Mouse (Mus musculus) c-Kit-positive CD71-positive TER-119-negative erythroid progenitor cells, embryonic 14.5 days (primary cell): ENCODE measurements around the gene Abhd14b.

ENCODE experiments used
- DNase-seq: peaks from one replicate; pipeline ENCODE4 v3.0.0-alpha.2; 2013; ENCODE audit warnings: low read depth

Gene Abhd14b

DNA sequence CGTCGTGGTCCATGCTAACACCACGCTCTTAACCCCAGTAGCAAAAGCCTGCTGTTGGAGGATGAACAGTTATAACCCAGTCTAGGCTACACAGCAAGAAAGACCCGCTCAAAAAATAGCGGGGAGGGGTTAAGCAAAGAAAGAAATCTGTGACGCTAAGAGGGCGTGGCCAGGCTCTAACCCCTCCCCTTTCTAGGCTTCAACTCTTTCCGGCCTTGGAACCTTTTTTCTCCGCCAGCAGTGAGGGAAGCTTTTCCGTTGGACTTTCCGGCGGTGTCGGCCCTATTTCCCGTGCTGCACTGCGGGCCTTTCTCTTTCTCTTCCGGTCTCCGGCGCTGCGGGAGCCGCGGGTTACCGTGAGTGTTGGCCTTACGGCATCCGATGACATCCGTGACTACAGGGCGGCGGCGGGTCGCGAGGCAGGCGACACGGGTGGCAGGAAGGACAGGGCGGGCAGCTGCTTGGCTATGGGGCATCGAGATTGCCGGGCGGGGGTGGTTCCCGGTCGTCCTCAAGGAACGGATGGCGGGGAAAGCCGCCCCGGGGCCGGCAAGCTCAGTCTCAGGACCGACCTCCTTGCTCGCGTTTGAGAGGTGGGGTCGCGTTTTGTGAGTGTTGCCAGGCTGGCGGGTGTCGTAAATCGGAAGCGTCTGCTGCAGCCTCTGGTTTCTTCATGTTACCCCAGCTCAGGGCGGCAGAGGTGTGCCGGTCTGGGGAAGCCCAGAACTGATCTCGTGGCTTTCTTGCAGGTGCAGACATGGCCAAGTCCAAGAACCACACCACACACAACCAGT lies 17.8 kb upstream of the Abhd14b start, which contains the start of gene Rpl29:
Gene Rpl29, plus strand, starts transcription at position 234 of the 794 bp plus-strand sequence.
- DNase-seq, result peak; percentile 95

DNA sequence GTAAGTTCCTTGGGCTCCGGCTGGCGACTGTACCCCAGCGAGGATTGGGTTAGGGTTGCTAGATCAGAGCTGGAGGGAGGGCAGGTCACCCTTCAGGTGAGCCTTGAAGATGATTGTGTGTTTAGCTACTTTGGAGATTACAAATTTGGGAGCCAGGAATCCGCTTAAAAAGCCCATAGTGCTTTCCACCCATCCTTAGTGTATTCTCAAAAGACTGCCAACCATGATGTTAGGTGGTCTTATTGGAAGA lies 17.3 kb upstream of the Abhd14b start:
- DNase-seq, result no peak

DNA sequence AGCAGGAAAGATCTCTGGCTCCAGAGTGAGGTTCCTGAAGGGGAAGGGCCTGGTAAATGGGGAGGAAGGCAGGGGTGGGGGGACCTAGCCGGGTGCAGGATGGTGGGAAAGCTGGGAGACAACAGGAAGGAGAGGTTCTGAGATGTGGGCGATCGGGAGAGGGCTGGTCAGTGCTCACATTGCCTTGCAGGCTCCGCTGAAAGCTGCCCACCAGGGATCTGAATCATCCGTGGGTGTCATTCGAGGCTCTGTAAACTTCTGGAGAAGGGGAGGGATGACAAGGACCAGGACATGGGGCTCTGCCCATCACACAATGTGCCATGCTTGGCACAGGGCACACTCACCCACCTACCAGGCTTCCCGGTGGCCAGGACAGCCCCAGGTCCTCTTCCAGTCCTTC lies 13.9 kb upstream of the Abhd14b start:
- no peak for DNase-seq

GRCm38 (mm10) chr9:106436566-106436965 lies 10.7 kb upstream of the Abhd14b start:
- no peak for DNase-seq

- DNase-seq, result no peak
These were observed 4.6 kb upstream of the Abhd14b start for GRCm38 (mm10) chr9:106442680-106443079.

GRCm38 (mm10) chr9:106444836-106445235 lies 2.4 kb upstream of the Abhd14b start:
- no peak for DNase-seq

- DNase-seq, result no peak
These were observed 692 bp downstream of the Abhd14b start for GRCm38 (mm10) chr9:106447951-106448350.

DNA sequence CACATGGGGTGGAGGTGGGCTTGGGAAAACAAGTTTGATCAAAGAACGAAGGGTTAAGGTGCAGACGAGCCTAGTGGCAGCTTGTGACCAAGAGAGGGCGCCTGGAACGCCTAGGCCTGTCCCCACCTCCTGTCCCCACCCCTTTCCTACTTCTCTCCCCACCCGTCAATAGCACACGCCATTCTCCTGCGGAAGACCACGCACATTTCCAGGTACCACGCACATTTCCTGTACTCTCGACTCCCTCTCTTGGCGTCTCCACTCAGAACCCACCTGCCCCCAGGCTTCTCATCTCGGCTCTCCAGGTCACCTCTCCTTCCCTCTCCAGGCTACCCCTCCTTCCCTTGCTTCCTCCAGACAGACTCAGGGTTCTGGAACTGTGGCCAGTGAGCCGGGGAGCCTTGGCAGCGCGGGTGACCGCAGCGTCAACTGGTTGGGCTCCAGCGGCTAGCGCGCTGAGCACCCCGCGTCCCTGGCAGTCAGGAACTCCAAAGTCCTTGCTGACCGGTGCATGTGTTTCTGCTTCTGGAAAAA lies 1.3 kb downstream of the Abhd14b start:
- DNase-seq, result peak; percentile 48

- no peak for DNase-seq
These were observed 2.7 kb downstream of the Abhd14b start for GRCm38 (mm10) chr9:106449947-106450346.

DNA sequence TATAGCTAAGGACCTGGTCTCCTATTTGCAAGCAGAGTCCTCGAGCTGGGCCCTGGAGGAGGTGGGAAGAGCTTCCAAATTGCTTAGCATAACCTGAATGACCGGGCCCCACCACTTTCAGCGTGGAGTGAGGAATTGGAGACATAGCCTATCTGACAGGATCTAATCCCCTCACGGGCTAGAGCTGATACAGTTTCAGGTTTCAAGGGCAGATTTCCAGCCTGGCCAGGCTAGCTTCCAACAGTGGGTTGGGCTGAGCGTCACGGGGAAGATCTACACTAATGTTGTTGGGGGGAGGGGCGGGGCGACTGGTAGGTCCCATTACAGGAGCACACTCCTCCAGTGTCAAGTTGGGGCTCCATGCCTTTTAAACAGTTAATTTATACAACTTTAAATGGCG lies 3.4 kb downstream of the Abhd14b start:
- DNase-seq, result no peak

GRCm38 (mm10) chr9:106451298-106451697 lies 4.0 kb downstream of the Abhd14b start:
- no peak for DNase-seq

GRCm38 (mm10) chr9:106451899-106452298 lies 4.6 kb downstream of the Abhd14b start:
- DNase-seq, result no peak

GRCm38 (mm10) chr9:106452351-106452750 lies 5.1 kb downstream of the Abhd14b start:
- no peak for DNase-seq

GRCm38 (mm10) chr9:106452821-106453220 lies 5.6 kb downstream of the Abhd14b start:
- DNase-seq, result no peak

- DNase-seq, result no peak
These were observed 6.2 kb downstream of the Abhd14b start, which contains the start of gene Pcbp4 for GRCm38 (mm10) chr9:106453271-106454070. Pcbp4 (plus strand) TSS chr9:106453291.

DNA sequence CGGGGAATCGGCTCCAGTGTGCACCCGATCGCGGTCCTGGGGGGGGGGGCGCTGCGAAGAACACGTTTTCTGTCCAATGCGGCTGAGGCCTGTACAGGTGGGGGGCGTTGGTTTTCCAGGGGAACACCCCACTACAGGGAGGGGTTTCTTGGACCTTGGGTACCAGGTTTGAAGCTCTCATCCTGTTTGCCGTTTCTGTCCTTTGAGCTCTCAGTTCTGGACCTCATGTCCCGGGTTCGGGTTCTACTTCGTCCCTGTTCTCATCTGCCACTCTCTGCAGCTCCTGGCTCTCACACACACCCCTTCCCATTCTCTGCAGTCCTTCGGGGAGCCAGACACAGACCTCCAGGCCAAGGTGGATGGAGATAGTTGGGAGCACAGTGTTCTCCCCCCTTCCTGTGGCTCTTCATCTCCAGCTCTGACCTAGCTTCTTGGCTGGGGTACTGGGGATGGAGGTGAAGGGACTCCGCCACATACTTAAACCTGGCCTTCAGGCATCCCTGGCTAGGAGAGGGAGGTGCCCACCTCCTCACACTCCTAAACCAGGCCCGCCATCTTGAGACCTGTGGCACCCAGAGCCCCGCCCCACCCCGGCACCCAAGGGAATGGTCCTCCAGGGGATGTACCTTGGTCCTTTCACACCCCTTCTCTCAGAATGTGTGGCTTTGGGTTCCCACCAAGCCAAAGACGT lies 7.0 kb downstream of the Abhd14b start:
- DNase-seq, result no peak

DNA sequence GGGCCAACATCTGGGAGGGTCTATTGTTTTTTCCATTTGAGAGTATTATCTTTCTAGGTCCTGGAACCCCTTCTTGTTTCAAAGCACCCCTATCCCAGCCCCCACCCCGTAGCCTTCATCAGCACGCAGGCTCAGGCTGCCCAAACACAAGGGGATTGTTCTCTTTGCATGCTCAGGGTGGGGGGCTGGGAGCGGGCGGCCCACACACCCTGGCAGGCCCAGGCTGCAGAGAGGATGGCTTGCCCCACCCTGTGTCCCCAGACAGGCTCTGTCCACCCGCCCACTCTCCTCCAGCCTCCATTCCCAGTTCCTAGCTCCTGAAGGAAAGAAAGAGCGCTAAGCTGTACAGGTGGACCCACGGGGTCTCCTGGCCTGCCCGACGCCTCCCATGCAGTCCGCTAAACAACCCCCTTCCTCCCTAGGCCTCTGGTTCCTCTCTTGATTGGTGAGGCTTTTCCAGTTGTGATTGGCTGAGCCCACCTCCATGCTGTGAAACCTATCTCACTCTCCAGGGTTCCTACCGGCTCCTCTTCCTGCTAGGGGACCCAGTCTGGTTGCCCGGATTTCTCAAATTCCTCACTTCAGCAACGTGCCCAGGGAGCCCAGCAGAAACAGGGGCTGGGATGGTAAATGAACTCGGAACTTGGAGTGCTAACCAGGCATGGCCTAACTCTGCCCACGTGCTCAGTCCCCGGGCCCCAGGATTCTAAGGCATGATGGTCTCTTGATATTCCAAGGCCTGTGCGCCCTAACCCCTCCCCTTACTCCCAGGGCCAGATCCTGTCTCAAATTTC lies 7.8 kb downstream of the Abhd14b start:
- DNase-seq, result no peak

GRCm38 (mm10) chr9:106456325-106457162 lies 9.3 kb downstream of the Abhd14b start:
- DNase-seq, result no peak

DNA sequence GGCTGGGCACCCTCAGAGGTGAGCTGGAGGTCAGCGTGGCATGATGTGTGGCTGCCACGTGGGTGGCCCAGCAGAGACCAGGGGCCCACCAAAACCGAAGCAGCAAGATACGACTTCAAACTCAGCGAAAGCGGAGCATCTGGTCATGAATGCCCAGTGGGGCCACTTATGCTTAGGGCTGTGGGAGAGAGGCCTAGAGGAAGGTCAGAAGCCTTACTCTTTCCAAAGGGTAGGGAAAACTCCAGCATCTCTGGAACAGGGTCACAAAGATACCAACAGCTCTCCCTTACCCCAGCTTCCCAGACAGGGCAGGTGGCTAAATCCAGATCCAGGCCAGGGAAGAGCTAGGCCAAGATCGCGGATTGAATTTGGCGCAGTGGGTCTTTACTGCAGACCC lies 9.9 kb downstream of the Abhd14b start:
- no peak for DNase-seq

DNA sequence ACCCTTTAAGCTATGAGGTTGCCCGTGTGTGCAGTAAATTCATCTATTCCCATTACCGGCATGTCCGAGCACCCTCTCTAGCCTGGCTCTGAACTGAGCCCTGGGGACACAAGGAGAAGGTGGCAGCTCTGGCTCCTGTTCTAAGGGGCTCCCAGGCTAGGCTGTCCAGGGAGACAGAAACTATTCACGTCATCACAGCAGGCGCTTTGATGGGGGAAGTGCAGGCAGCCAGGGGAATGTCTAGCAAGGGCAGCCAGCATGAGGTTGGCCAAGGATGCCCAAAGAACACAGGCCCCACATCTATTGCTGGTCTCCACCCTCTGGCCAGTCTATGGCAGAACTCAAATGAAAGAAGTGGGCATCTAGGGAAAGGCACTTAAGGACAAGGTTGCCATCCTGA lies 10.7 kb downstream of the Abhd14b start:
- DNase-seq, result no peak

DNA sequence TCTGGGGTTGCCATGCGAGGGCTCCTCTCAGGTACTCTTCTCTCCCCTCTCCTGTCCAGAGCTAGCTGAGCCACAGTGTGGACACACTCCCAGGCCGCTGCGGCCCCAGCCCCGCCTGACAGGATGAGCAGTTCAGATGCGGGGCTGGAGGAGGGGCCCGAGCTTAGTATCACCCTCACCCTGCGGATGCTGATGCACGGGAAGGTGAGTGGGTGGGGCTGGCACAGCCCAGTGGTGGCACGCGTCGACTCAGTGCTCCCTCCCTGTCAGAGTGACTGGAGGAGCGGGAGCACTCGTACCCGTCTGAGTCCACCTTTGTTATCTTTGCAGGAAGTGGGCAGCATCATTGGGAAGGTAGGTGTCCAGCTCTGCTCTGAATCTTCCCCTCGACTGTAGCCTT lies 12.7 kb downstream of the Abhd14b start:
- DNase-seq, result no peak
